Mouse (Mus musculus) NIH3T3 (cell line): ENCODE results near the gene Map4.
"Not testable (repeated sequence)": the region's sequence is repeated elsewhere in the genome, so short reads cannot be mapped to it uniquely, and the experiment has no call there.

Experiments
- DNase-seq: peaks from one replicate; pipeline ENCODE4 v3.0.0-alpha.2; 2012; ENCODE audit warnings: low read depth

Gene Map4

GRCm38 (mm10) chr9:110064641-110065040 is 133.4 kb downstream of the Map4 start:
- DNase-seq = peak; percentile 40

DNA sequence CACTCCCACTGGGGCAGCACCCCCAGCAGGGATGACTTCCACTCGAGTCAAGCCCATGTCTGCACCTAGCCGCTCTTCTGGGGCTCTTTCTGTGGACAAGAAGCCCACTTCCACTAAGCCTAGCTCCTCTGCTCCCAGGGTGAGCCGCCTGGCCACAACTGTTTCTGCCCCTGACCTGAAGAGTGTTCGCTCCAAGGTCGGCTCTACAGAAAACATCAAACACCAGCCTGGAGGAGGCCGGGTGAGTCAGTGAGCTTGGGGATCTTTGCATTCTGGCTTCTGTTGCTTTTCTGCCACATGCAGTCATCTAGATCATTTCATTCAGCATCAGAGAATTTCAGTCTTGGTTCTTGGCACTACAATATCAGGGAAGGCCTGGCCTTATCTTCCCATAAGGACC is 137.5 kb downstream of the Map4 start:
- no peak for DNase-seq

DNA sequence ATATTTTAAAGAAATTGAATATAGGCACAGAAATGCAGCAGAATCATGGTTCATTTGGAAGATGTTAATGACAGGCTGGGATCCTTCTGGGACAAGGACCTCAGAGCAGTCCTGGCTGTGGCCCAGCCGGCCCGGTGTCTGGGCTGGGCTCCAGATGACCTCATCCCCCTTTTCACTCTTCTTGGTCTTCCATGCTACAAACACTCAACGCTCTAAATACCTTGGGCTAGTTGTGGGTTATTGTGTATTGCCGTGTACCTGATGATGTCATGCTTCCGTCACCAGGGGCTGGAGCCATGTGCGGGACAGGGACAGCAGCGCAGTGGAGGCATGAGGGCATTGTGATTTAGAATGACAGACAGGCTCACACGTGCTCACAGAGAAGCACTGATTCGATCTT is 139.1 kb downstream of the Map4 start:
- DNase-seq = no peak

GRCm38 (mm10) chr9:110071011-110071410 is 139.8 kb downstream of the Map4 start:
- peak; percentile 10 for DNase-seq

DNA sequence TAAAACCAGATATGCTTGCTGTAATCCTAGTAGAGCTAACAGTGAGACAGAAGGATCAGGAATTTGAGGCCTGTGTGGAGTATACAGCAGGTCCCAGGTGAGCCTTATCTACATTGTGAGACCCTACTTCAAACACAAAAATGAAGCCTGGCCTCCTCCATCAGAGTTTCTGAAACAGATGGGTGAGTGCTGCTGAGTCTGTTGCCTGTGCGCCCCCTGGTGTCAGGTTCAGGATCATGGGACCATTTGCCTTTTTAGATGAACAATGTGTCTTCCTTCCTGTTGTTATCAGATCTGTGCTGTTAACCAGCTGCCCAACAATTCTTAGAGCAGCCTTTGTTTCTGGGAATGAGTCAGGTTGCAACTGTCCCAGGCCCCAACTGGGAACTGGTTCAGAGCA is 140.6 kb downstream of the Map4 start:
- peak; percentile 79 for DNase-seq

DNA sequence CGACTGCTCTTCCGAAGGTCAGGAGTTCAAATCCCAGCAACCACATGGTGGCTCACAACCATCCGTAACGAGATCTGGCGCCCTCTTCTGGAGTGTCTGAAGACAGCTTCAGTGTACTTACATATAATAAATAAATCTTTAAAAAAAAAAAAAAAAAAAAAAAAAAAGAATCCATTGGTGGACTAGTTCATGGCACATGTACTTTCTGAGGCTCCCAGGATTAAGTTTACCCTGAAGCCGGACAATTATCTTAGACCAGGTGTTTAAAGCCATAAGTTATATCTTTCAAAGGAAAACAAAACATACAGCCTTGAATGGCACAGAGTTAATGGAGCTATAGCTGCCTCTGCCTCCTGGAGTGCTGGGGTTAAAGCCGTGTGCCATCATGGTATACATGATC is 145.2 kb downstream of the Map4 start:
- not testable (repeated sequence) for DNase-seq

- DNase-seq = peak; percentile 20
These were observed 149.8 kb downstream of the Map4 start for GRCm38 (mm10) chr9:110081066-110081465.

DNA sequence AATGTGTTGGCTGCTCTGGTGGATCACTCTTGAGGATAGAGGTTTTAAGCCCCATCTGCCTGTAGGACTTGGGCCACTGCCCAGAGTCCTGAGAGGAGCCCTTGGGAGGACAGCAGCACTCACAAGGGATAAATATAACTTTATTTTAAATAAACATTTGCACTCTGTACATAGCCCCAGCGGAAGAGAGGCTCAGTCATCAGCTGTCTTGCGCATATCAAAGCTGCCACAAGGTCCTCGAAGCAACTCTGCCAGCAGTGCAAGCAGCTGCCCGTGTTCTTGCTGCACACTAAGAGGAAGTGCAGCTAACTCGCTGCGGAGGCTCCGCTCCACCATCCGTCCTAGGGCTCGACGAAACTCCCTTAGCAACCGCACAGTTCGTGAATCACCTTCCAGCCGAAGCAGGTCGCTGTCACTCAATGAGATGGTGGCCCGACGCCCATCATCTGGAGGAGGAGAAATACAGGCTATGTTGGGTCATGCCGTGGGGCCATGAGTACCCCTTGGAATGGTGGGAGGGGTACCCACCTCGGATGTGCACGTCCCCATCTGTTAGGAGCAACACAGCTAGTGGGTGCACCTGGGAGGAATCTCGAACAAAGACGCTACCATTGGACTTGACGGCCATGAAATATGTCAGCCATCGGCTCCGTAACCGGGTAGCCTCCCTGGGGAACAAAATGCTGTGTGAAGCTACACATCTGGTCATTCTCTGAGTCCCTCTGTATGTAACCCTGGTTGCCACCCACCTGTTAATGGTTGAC is 153.1 kb downstream of the Map4 start:
- DNase-seq = peak; percentile 48

DNA sequence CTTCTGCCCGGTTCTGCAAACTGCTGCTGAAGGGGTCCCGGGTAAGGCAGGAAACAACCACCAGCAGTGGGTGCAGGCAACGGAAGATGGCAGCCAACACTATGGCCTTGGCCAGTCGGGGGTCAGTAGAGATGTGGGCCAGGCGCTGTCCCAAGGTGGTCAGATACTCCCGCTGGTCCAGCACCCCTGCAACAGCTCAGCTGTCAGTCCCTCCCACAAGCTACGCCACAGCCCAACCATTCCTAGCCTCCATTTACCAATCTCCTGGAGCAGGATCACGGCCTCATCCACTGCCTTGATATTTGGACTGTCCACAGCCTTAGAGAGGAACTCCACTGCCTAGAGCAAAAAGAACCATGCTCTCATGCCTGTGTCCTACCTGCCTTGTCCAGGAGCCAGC is 154.4 kb downstream of the Map4 start:
- no peak for DNase-seq

DNA sequence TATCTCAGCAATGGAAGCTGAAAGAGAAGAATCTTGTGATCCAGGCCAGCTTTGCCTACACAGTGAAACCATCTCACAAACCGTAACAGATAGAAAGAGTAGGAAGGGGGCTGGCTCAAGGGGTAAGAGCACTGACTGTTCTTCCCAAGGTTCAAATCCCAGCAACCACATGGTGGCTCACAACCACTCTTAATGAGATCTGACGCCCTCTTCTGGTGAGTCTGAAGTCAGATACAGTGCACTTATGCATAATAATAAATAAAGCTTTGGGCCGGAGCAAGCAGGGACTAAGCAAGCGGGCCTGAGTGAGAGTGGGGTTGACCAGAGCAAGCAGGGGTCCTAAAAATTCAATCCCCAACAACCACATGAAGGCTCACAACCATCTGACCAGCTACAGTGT is 162.0 kb downstream of the Map4 start:
- DNase-seq = no peak

DNA sequence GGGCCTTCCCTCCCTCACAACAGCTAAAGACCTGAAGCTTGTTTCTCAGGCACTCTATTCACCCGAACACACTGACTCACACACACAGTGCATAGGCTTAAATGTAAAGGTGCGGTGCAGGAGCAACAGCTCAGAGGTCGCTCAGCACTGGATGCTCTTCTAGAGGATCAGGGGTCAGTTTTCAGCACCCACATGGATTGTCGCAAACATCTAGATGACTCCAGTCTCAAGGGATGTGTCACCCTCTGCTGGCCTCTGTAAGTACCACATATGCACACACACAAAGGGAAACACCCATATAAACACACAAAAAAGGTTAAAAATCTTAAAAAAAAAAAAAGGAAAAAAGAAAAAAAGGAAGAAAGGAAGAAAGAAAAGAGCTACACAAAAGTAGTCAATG is 163.5 kb downstream of the Map4 start:
- DNase-seq = no peak

GRCm38 (mm10) chr9:110097791-110098190 is 166.5 kb downstream of the Map4 start:
- no peak for DNase-seq

DNA sequence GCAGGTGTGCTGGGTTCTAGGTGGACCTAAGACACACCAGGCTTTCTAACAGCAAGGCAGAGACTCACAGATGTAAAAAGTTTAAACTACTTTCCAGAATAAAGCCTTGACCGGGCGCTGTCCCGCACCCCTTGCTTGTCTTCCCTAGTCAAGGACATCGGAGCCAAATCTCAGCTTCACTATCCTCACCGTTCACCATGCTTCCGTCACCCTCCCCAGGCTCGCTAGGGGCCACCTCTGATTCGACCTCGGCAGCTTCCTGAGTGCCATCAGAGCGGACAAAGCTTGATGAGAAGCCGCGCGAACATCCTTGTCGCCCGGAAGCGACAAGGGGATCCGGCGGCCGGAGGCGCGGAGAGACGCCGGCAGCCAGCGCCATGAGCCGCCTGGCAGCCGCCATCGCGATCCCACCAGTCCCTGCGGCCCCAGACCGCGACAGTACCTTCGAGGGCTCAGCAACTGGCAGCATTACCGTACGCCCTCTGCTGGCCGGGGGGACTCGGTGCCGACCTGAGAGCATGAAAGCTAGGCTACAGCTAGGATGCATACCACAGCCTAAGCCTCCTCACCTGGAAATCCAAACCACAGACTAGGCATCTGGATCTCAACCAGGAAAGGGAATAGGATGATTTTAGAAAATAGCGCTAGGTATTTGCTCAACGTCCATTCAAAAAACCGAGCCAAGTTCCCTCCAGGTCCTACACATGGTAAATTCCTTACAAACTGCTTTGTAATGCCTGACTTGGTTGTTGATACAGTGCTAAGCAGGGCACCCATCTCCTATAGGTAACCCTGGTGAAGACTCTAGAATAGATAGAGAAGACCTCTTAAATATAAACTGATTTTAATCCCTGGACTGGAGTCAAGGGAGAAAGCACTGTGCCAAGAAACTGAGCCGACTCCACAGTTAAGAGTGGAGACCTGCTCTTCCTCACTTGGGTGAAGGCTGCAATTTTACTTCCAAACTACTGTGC is 169.7 kb downstream of the Map4 start:
- peak; percentile 92 for DNase-seq

DNA sequence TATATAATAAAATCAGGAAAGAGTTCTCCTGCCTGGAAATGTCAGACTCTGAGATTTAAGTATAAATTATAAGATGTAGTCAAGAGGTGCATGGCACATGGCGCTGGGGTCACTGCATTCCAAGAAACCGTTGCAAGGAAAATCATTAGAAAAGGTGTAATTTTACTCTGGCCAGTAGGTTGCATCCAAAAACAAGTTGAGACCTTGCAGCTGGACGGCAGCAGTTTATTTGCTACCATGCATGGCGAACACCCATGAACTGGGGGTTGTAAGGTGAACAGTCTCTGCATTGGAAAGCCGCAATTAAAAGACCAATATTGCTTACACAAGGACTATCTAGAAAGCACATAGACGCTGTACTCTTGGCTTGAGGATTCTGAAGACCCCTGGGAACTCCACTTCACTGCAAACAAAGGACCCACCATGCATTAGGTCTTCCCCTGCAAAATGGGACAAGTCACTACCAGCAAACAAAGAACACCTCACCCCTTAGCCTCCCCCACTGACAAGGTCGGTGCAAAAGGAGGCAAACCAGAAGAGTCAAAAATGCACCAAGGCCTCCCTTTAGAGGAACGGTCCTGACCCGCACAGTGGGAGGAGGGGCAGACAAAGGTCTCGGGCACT is 185.2 kb downstream of the Map4 start:
- DNase-seq = peak; percentile 29

GRCm38 (mm10) chr9:110116977-110117778 is 185.9 kb downstream of the Map4 start, which contains the start of gene Smarcc1:
Gene Smarcc1 (plus strand): TSS chr9:110117708.
- DNase-seq = peak; percentile 91

DNA sequence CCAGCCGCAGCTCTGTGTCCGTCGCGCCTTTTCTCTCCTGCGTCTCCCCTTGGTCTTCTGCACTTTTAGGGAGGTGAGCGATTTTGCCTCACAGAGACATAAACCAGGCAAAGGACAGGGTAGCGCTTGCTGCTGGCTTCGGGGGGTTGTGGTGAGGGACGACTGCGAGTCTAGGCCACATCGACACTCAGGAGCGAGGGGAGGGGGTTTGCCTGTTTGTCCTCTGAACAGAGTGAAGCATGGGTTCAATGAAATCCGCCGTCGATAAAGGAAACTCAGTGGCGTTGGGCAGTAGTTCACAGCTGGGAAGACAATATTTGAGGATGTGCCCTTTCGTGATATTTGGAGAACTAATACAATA is 186.5 kb downstream of the Map4 start, which contains the start of gene Dhx30:
Dhx30 (minus strand) TSS at position 52 of the 361 bp plus-strand sequence.
- no peak for DNase-seq

- DNase-seq = no peak
These were observed 187.0 kb downstream of the Map4 start for GRCm38 (mm10) chr9:110118249-110118648.

DNA sequence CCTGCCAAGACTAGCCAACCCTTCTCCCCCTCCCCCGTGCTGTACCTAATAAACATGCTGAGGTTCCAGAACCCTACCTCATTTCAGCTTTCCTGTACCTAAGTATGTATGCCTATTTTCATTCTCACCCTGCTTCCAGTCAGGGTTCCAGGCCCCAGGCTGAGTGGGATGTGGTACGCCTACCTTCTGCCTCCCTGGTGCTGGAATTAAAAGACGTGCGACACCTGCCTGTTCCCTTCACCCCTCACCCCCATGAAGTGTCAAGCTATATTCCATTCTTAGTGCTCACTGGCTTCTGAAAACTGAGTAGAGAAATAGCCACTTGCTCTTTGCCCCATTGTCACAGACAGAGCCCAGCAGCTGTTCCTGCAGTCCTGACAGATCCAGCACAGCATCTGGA is 190.2 kb downstream of the Map4 start:
- DNase-seq = no peak

DNA sequence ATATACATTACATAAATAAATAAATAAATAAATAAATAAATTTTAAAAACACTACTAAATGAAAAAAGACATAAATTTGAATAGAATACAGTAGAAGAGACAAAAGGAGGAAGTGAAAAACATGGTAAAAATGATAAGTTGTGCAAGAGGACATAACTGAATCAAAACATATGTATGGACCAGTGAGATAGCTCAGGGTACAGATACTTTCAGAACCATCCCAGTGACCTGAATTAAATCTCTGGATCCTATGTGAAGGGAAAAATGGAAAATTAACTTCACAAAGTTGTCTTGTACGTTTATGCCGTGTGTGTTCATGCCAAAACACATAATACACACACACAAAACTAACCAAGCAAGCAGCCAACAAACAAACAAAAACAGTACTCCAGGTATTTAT is 192.1 kb downstream of the Map4 start:
- DNase-seq = no peak

- not testable (repeated sequence) for DNase-seq
These were observed 192.8 kb downstream of the Map4 start for GRCm38 (mm10) chr9:110124008-110124540.

- peak; percentile 20 for DNase-seq
These were observed 199.8 kb downstream of the Map4 start for GRCm38 (mm10) chr9:110130896-110131524.
